Mouse (Mus musculus): ENCODE measurements around the gene S1pr2. TPM values are rescaled to one million over a fixed set of nuclear protein-coding genes. Genes with fewer than 3 reads are reported as not detected.
"Not testable (repeated sequence)": the region's sequence is repeated elsewhere in the genome, so short reads cannot be mapped to it uniquely, and the experiment has no call there.

S1pr2 gene
- total RNA-seq (2021), result 1 to 10 TPM; 1.5 to 1.6 TPM

- intact Hi-C loops (cut with DNase I), result no loop called here
- DNase-seq (ENCODE audit: extremely low spot score in 1 of 2, low spot score in 2 of 2), result peak; percentile 27 to 93
Observed at GRCm38 (mm10) chr9:20976216-20976960, at the start of gene S1pr2. Gene S1pr2, minus strand, starts transcription at chr9:20976781.

- no peak for DNase-seq (ENCODE audit: extremely low spot score in 1 of 2, low spot score in 2 of 2)
Observed at GRCm38 (mm10) chr9:21025258-21025810, 48.8 kb upstream of the S1pr2 start.

GRCm38 (mm10) chr9:21022726-21023125 lies 46.1 kb upstream of the S1pr2 start:
- intact Hi-C loops (cut with DNase I), result no loop called here
- DNase-seq (ENCODE audit: extremely low spot score in 1 of 2, low spot score in 2 of 2), result no peak

More at GRCm38 (mm10) chr9:21025258-21025810, 48.8 kb upstream of the S1pr2 start:
- intact Hi-C loops (cut with DNase I), result no loop called here

- intact Hi-C loops (cut with DNase I), result no loop called here
Observed at GRCm38 (mm10) chr9:21022288-21022687, 45.7 kb upstream of the S1pr2 start.

GRCm38 (mm10) chr9:21021363-21021762 lies 44.8 kb upstream of the S1pr2 start:
- no peak for DNase-seq (ENCODE audit: extremely low spot score in 1 of 2, low spot score in 2 of 2)
- intact Hi-C loops (cut with DNase I), result no loop called here

More at GRCm38 (mm10) chr9:21022288-21022687, 45.7 kb upstream of the S1pr2 start:
- no peak for DNase-seq (ENCODE audit: extremely low spot score in 1 of 2, low spot score in 2 of 2)

GRCm38 (mm10) chr9:21018600-21018999 lies 42.0 kb upstream of the S1pr2 start:
- no peak for DNase-seq (ENCODE audit: extremely low spot score in 1 of 2, low spot score in 2 of 2)
- intact Hi-C loops (cut with DNase I), result no loop called here

- intact Hi-C loops (cut with DNase I), result no loop called here
- DNase-seq (ENCODE audit: extremely low spot score in 1 of 2, low spot score in 2 of 2), result no peak
Observed at GRCm38 (mm10) chr9:21017177-21017575, 40.6 kb upstream of the S1pr2 start.

- DNase-seq (ENCODE audit: extremely low spot score in 1 of 2, low spot score in 2 of 2), result peak in 1 of 2 experiments; percentile 46
- intact Hi-C loops (cut with DNase I), result no loop called here
Observed at GRCm38 (mm10) chr9:21016331-21017176, 40.0 kb upstream of the S1pr2 start.

GRCm38 (mm10) chr9:21015571-21016130 lies 39.1 kb upstream of the S1pr2 start, which contains the start of gene Icam1:
Gene Icam1, plus strand, starts transcription at chr9:21015985.
- intact Hi-C loops (cut with DNase I), result no loop called here
- DNase-seq (ENCODE audit: extremely low spot score in 1 of 2, low spot score in 2 of 2), result peak in 1 of 2 experiments; percentile 84

GRCm38 (mm10) chr9:21014691-21015570 lies 38.4 kb upstream of the S1pr2 start:
- DNase-seq (ENCODE audit: extremely low spot score in 1 of 2, low spot score in 2 of 2), result peak in 1 of 2 experiments; percentile 82

GRCm38 (mm10) chr9:21012368-21012767 lies 35.8 kb upstream of the S1pr2 start:
- DNase-seq (ENCODE audit: extremely low spot score in 1 of 2, low spot score in 2 of 2), result no peak
- intact Hi-C loops (cut with DNase I), result no loop called here

More at GRCm38 (mm10) chr9:21014691-21015570, 38.4 kb upstream of the S1pr2 start:
- intact Hi-C loops (cut with DNase I), result no loop called here

- peak in 1 of 2 experiments; percentile 57 for DNase-seq (ENCODE audit: extremely low spot score in 1 of 2, low spot score in 2 of 2)
- intact Hi-C loops (cut with DNase I), result no loop called here
Observed at GRCm38 (mm10) chr9:21011846-21012312, 35.3 kb upstream of the S1pr2 start.

GRCm38 (mm10) chr9:21010939-21011541 lies 34.5 kb upstream of the S1pr2 start:
- DNase-seq (ENCODE audit: extremely low spot score in 1 of 2, low spot score in 2 of 2); intact Hi-C loops (cut with DNase I): not testable (repeated sequence)

- intact Hi-C loops (cut with DNase I), result no loop called here
- no peak for DNase-seq (ENCODE audit: extremely low spot score in 1 of 2, low spot score in 2 of 2)
Observed at GRCm38 (mm10) chr9:21010362-21010761, 33.8 kb upstream of the S1pr2 start.

GRCm38 (mm10) chr9:21008007-21008406 lies 31.4 kb upstream of the S1pr2 start:
- no peak for DNase-seq (ENCODE audit: extremely low spot score in 1 of 2, low spot score in 2 of 2)
- intact Hi-C loops (cut with DNase I), result no loop called here

GRCm38 (mm10) chr9:21007313-21007952 lies 30.9 kb upstream of the S1pr2 start:
- intact Hi-C loops (cut with DNase I), result no loop called here

More at GRCm38 (mm10) chr9:21007313-21007952, 30.9 kb upstream of the S1pr2 start:
- DNase-seq (ENCODE audit: extremely low spot score in 1 of 2, low spot score in 2 of 2), result no peak

Measured in left cerebral cortex, postnatal 10 days (tissue).